Mouse (Mus musculus): ENCODE measurements around the gene Kmt5b. TPM values are rescaled to one million over a fixed set of nuclear protein-coding genes. Genes with fewer than 3 reads are reported as not detected.

The Kmt5b gene
- polyA plus RNA-seq, 1 experiment from 2014 or later: 7.4 TPM

- 69% methylated on average over 2 of the region's 2 CpGs for whole genome bisulfite sequencing (ENCODE audit: insufficient replicate concordance)
- Histone ChIP-seq H3K4me3 (ENCODE audit: low read depth, low read length) (no peak overlapping the region), H3K36me3 (ENCODE audit: control insufficient read depth, insufficient read depth) (peaks cover 6% of the 10 kb centered on the region), H3K9me3 (replicated peaks; ENCODE audit: control insufficient read depth, low read length) (no peaks in the 10 kb centered on the region), H3K27ac (ENCODE audit: low read length) (no peak overlapping the region), H3K27me3 (ENCODE audit: control insufficient read depth, insufficient read depth, low read depth, low read length) (no peaks in the 10 kb centered on the region), H3K4me1 (ENCODE audit: control insufficient read depth, low read depth, low read length) (peaks cover 7% of the 10 kb centered on the region), H3K9ac (ENCODE audit: low read depth, low read length) (no peak overlapping the region), H3K4me2 (ENCODE audit: low read depth, low read length) (no peak overlapping the region)
- no peak for ATAC-seq (ENCODE audit: low read depth)
Measured at GRCm38 (mm10) chr19:3864960-3865359, 97.7 kb downstream of the Kmt5b start.

Other genes starting within 250 kb of the Kmt5b start
- 23.9 and 24.6 TPM in 2 replicates for gene Ppp6r3, start 191.7 kb upstream of the Kmt5b start, polyA plus RNA-seq (2015; fragmentation: Nextera tagmentation; extraction: Ambion mirVana)
- gene Lrp5, start 80.9 kb upstream of the Kmt5b start, polyA plus RNA-seq (2015; fragmentation: Nextera tagmentation; extraction: Ambion mirVana): 2.2 and 2.7 TPM in 2 replicates
- gene 1810055G02Rik, start 59.1 kb upstream of the Kmt5b start, polyA plus RNA-seq (2015; fragmentation: Nextera tagmentation; extraction: Ambion mirVana): 15.8 and 16.5 TPM in 2 replicates
- gene Chka, start 84.4 kb downstream of the Kmt5b start, polyA plus RNA-seq (2015; fragmentation: Nextera tagmentation; extraction: Ambion mirVana): 18.4 and 19.3 TPM in 2 replicates
- 28.7 and 33.8 TPM in 2 replicates for gene Tcirg1, start 139.7 kb downstream of the Kmt5b start, polyA plus RNA-seq (2015; fragmentation: Nextera tagmentation; extraction: Ambion mirVana)
- gene Ndufs8, start 145.4 kb downstream of the Kmt5b start, polyA plus RNA-seq (2015; fragmentation: Nextera tagmentation; extraction: Ambion mirVana): 150 and 159 TPM in 2 replicates
- gene Aldh3b1, start 162.4 kb downstream of the Kmt5b start, polyA plus RNA-seq (2015; fragmentation: Nextera tagmentation; extraction: Ambion mirVana): 8.7 and 10.0 TPM in 2 replicates
- gene Unc93b1, start 167.8 kb downstream of the Kmt5b start, polyA plus RNA-seq (2015; fragmentation: Nextera tagmentation; extraction: Ambion mirVana): 33.9 and 35.8 TPM in 2 replicates
- gene Aldh3b3, start 191.2 kb downstream of the Kmt5b start, polyA plus RNA-seq (2015; fragmentation: Nextera tagmentation; extraction: Ambion mirVana): 0.07 and 0.12 TPM in 2 replicates
- gene Aldh3b2, start 204.9 kb downstream of the Kmt5b start, polyA plus RNA-seq (2015; fragmentation: Nextera tagmentation; extraction: Ambion mirVana): 0.24 and 0.30 TPM in 2 replicates
- 10.5 and 12.4 TPM in 2 replicates for gene Acy3, start 219.1 kb downstream of the Kmt5b start, polyA plus RNA-seq (2015; fragmentation: Nextera tagmentation; extraction: Ambion mirVana)
- gene Tbx10, start 225.3 kb downstream of the Kmt5b start, polyA plus RNA-seq (2015; fragmentation: Nextera tagmentation; extraction: Ambion mirVana): 0.09 TPM in 1 of 2 replicates, not detected in the other
- 12.2 and 12.6 TPM in 2 replicates for gene Nudt8, start 233.2 kb downstream of the Kmt5b start, polyA plus RNA-seq (2015; fragmentation: Nextera tagmentation; extraction: Ambion mirVana)
- gene Gm49405, start 233.2 kb downstream of the Kmt5b start, polyA plus RNA-seq (2015; fragmentation: Nextera tagmentation; extraction: Ambion mirVana): 0.41 and 0.48 TPM in 2 replicates
- gene Doc2g, start 235.9 kb downstream of the Kmt5b start, polyA plus RNA-seq (2015; fragmentation: Nextera tagmentation; extraction: Ambion mirVana): 0.42 and 0.75 TPM in 2 replicates
- 144 and 145 TPM in 2 replicates for gene Ndufv1, start 245.4 kb downstream of the Kmt5b start, polyA plus RNA-seq (2015; fragmentation: Nextera tagmentation; extraction: Ambion mirVana)

All from liver, embryonic 16.5 days (tissue).